Mouse (Mus musculus) forebrain, postnatal 0 days (tissue): ENCODE measurements at regions not wholly inside any gene's neighbourhood (a gene's known extent, or its start where the extent isn't known, plus 50 kb on each side); places are given as distances from the start of the nearest gene placed in this dataset.

ENCODE experiments used
- ATAC-seq: fragments of 200-750 bp; cut with Nextera tagmentation; 2 replicates; pipeline ENCODE4 v1.8.0; 2017; ENCODE audit warnings: mild to moderate bottlenecking, moderate library complexity
- DNase-seq: peaks from one replicate; pipeline ENCODE4 v3.0.0-alpha.2; 2015
- H3K27ac ChIP-seq: fragments of 300-500 bp; sonication (generic); 2 replicates; pipeline ENCODE4 v1.5.1; 2014; ENCODE audit warnings: low read depth, mild to moderate bottlenecking, antibody characterized with exemption, low read length, moderate library complexity, mixed read lengths
- H3K27me3 ChIP-seq: fragments of 300-500 bp; sonication (generic); 2 replicates; pipeline ENCODE4 v1.6.1; 2014; ENCODE audit warnings: mild to moderate bottlenecking, low read length, mixed read lengths; ENCODE audit not compliant: insufficient read depth
- H3K36me3 ChIP-seq: fragments of 300-500 bp; sonication (generic); 2 replicates; pipeline ENCODE4 v1.6.1; 2014; ENCODE audit warnings: mild to moderate bottlenecking, moderate library complexity; ENCODE audit not compliant: insufficient read depth
- H3K4me1 ChIP-seq: fragments of 300-500 bp; sonication (generic); 2 replicates; pipeline ENCODE4 v1.6.1; 2014; ENCODE audit warnings: antibody characterized with exemption; ENCODE audit not compliant: insufficient read depth
- H3K4me2 ChIP-seq: fragments of 300-500 bp; sonication (generic); 2 replicates; pipeline ENCODE4 v1.6.1; 2014; ENCODE audit warnings: low read depth, mild to moderate bottlenecking, moderate library complexity
- H3K4me3 ChIP-seq: fragments of 300-500 bp; sonication (generic); 2 replicates; pipeline ENCODE4 v1.5.1; 2014; ENCODE audit warnings: low read depth, low read length, mixed read lengths
- H3K9ac ChIP-seq: fragments of 300-500 bp; sonication (generic); 2 replicates; pipeline ENCODE4 v1.6.1; 2014; ENCODE audit warnings: mild to moderate bottlenecking
- H3K9me3 ChIP-seq: fragments of 300-500 bp; sonication (generic); 2 replicates; pipeline ENCODE4 v1.6.1; 2016; ENCODE audit warnings: low read length
- CTCF ChIP-seq: sonication (generic); IDR thresholded peaks from 2 replicates; pipeline ENCODE4 v1.5.1; 2016; ENCODE audit warnings: antibody characterized with exemption, control low read depth, low read depth
- WGBS: fragments of 180-500 bp; shearing (Covaris S2); extraction: QIAGEN DNeasy Blood & Tissue Kit; methylation state at CpG from one replicate; pipeline ENCODE4 v1.1.7; 2014; 5-methylcytosine and 5-hydroxymethylcytosine counted together

- no peak overlapping the region for H3K9ac ChIP-seq
- no peak for TF ChIP-seq CTCF
- no peak overlapping the region for H3K4me2 ChIP-seq
- DNase-seq (no peak), ATAC-seq (no peak)
- H3K27ac ChIP-seq, result no peak overlapping the region
- H3K9me3 ChIP-seq, result no peaks in the 10 kb centered on the region
- H3K36me3 ChIP-seq, result no peaks in the 10 kb centered on the region
- no peak overlapping the region for H3K4me3 ChIP-seq
- H3K27me3 ChIP-seq, result no peaks in the 10 kb centered on the region
- WGBS, result 78% methylated on average over 4 of the region's 4 CpGs
- H3K4me1 ChIP-seq, result no peaks in the 10 kb centered on the region
Observed at GRCm38 (mm10) chr13:31681571-31681970, 56.0 kb downstream of the Foxf2 start.

GRCm38 (mm10) chr13:31683311-31683710, 57.7 kb downstream of the Foxf2 start:
- Histone ChIP-seq H3K4me2 (no peak overlapping the region), H3K36me3 (no peaks in the 10 kb centered on the region), H3K9me3 (no peaks in the 10 kb centered on the region), H3K4me3 (no peak overlapping the region), H3K27ac (no peak overlapping the region), H3K4me1 (no peaks in the 10 kb centered on the region), H3K27me3 (no peaks in the 10 kb centered on the region), H3K9ac (no peak overlapping the region)
- TF ChIP-seq CTCF, result no peak
- ATAC-seq (no peak), DNase-seq (no peak)
- WGBS, result 55% methylated on average over 5 of the region's 5 CpGs

- no peak for DNase-seq
- no peak for ATAC-seq
- Histone ChIP-seq H3K4me2 (no peak overlapping the region), H3K27me3 (no peaks in the 10 kb centered on the region), H3K36me3 (no peaks in the 10 kb centered on the region), H3K4me3 (no peak overlapping the region), H3K9ac (no peak overlapping the region), H3K4me1 (no peaks in the 10 kb centered on the region), H3K27ac (no peak overlapping the region), H3K9me3 (no peaks in the 10 kb centered on the region)
- TF ChIP-seq CTCF, result no peak
- 87% methylated on average over 3 of the region's 3 CpGs for WGBS
Observed at GRCm38 (mm10) chr13:31688531-31688930, 62.9 kb downstream of the Foxf2 start.

- no peaks in the 10 kb centered on the region for H3K4me1 ChIP-seq
- no peaks in the 10 kb centered on the region for H3K27me3 ChIP-seq
- H3K9ac ChIP-seq, result no peak overlapping the region
- no peaks in the 10 kb centered on the region for H3K36me3 ChIP-seq
- DNase-seq, result no peak
- H3K9me3 ChIP-seq, result no peaks in the 10 kb centered on the region
- TF ChIP-seq CTCF, result peak; percentile 43
- no peak overlapping the region for H3K4me3 ChIP-seq
- H3K27ac ChIP-seq, result no peak overlapping the region
- 17% methylated on average over 1 of the region's 1 CpGs for WGBS
- ATAC-seq, result no peak
- no peak overlapping the region for H3K4me2 ChIP-seq
Observed at GRCm38 (mm10) chr13:31689317-31689716, 63.7 kb downstream of the Foxf2 start.

DNA sequence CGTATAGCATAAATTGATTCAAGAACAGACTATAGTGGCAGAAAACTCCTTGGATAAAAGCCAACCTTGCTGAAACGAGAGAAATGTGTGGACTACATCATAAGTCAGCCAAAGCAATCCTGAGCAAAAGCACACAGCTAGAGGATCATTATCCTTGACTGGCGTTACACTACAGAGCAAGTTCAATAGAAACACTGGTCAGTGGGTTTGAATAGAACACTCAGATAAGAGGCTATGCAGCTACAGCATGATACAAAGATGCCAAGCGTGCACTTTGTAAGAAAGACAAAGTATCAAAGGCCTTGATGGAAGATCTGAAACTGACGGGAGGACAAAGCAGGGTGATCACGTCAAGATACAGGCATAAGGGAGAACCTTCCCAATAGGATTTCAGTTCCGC, 70.1 kb downstream of the Foxf2 start:
- Histone ChIP-seq H3K9ac (no peak overlapping the region), H3K36me3 (no peaks in the 10 kb centered on the region), H3K4me3 (no peak overlapping the region), H3K4me2 (no peak overlapping the region), H3K27ac (no peak overlapping the region), H3K27me3 (no peaks in the 10 kb centered on the region), H3K9me3 (no peaks in the 10 kb centered on the region), H3K4me1 (no peaks in the 10 kb centered on the region)
- ATAC-seq (no peak; the same call in 1 of the 2 replicates), DNase-seq (peak; percentile 4)
- WGBS, result 24% methylated on average over 7 of the region's 7 CpGs
- no peak for TF ChIP-seq CTCF

DNA sequence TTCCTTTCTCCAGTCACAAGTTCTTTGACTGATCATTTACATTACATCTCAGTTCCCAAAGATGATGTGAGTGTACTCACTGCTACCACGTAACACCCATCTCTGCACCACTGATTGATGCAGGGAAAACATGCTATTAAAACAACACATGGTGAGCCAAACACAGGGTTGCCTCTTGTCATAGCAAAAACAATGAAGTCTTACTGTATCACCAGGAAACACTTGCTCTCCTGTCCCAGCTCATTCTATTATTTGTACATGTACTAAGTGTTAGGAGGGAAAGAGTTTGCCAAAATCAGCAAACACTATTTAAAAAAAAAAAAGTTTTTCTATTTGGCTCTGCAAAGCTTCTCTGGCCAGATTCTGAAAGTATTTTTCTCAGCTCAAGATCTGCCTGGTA, 78.6 kb downstream of the Foxf2 start:
- ATAC-seq (no peak), DNase-seq (no peak)
- Histone ChIP-seq H3K4me1 (no peaks in the 10 kb centered on the region), H3K4me3 (no peak overlapping the region), H3K27ac (no peak overlapping the region), H3K36me3 (no peaks in the 10 kb centered on the region), H3K27me3 (no peaks in the 10 kb centered on the region), H3K9ac (no peak overlapping the region), H3K4me2 (no peak overlapping the region), H3K9me3 (no peaks in the 10 kb centered on the region)
- TF ChIP-seq CTCF, result no peak
- 78% methylated on average over 1 of the region's 1 CpGs for WGBS

DNA sequence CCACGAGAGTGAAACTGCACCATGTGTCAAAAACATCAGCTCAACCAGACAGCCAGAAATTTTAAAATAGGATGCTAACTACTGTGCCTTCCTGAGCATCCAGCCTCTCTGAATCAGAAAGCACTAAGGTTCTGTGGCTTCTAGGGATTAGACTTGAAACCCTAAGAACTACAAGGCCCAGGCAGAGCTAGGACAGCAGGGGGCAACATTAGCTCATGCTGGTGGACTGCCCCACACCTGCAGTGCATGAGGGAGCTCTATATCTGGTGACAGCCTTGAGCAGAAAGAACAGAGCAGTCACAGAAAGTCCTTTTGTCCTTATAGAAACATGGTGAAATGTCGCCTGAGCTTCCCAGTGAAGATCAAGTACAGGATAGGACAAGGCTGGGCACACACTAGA, 79.8 kb downstream of the Foxf2 start:
- no peak for ATAC-seq
- H3K4me1 ChIP-seq, result no peaks in the 10 kb centered on the region
- no peak overlapping the region for H3K4me3 ChIP-seq
- H3K27me3 ChIP-seq, result no peaks in the 10 kb centered on the region
- no peak overlapping the region for H3K9ac ChIP-seq
- no peak overlapping the region for H3K4me2 ChIP-seq
- WGBS, result 75% methylated on average over 2 of the region's 2 CpGs
- no peak for TF ChIP-seq CTCF
- H3K36me3 ChIP-seq, result no peaks in the 10 kb centered on the region
- DNase-seq, result no peak
- H3K27ac ChIP-seq, result no peak overlapping the region
- H3K9me3 ChIP-seq, result no peaks in the 10 kb centered on the region

DNA sequence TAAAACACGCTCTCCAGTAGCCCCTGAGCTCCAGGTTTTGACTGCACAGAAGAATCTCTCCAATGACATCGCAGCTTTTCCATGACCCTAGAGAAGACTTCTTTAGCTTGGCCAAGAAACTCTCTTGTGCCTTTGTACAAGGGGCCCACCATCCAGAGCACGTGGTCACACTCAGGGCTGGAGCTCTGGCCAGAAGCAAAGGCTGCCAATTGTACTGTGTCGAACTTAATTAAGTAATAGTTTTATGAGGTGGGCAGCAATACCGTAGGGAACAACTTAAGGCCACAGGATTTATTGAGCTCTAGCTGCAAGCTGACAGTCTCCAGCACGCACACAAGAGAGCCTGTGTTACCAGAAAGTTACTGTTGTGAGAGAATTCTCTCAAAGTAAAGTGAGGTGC, 85.1 kb downstream of the Foxf2 start:
- Histone ChIP-seq H3K9me3 (no peaks in the 10 kb centered on the region), H3K27ac (no peak overlapping the region), H3K27me3 (no peaks in the 10 kb centered on the region), H3K4me2 (no peak overlapping the region), H3K4me1 (no peaks in the 10 kb centered on the region), H3K36me3 (no peaks in the 10 kb centered on the region), H3K9ac (no peak overlapping the region), H3K4me3 (no peak overlapping the region)
- ATAC-seq (no peak), DNase-seq (no peak)
- no peak for TF ChIP-seq CTCF
- WGBS, result 75% methylated on average over 6 of the region's 6 CpGs
